Mouse (Mus musculus) G1E (cell line): Measurements from ENCODE around the gene Ropn1.

ENCODE experiments used
- CTCF ChIP-seq: IDR thresholded peaks from 2 replicates; pipeline ENCODE4 v1.5.1; 2012; ENCODE audit warnings: low read depth, low read length, inconsistent platforms, mixed read lengths
- GATA1 ChIP-seq: IDR thresholded peaks from 2 replicates; pipeline ENCODE4 v1.6.1; 2012; ENCODE audit warnings: borderline replicate concordance, low read length, inconsistent platforms, mixed read lengths
- POLR2AphosphoS5 ChIP-seq: IDR thresholded peaks from 2 replicates; pipeline ENCODE4 v1.6.1; 2012; ENCODE audit warnings: low read depth, low read length, inconsistent platforms; ENCODE audit not compliant: insufficient replicate concordance
- TAL1 ChIP-seq: conservative IDR thresholded peaks from 2 replicates; pipeline ENCODE4 v1.6.1; 2012; ENCODE audit warnings: low read depth, low read length, inconsistent platforms, mixed read lengths

GRCm38 (mm10) chr16:34610137-34610536 is 39.6 kb upstream of the Ropn1 start:
- TF ChIP-seq CTCF (no peak), POLR2AphosphoS5 (no peak), GATA1 (no peak), TAL1 (no peak)
